Mouse (Mus musculus): ENCODE data around the gene C1qtnf6.

The C1qtnf6 gene

DNA sequence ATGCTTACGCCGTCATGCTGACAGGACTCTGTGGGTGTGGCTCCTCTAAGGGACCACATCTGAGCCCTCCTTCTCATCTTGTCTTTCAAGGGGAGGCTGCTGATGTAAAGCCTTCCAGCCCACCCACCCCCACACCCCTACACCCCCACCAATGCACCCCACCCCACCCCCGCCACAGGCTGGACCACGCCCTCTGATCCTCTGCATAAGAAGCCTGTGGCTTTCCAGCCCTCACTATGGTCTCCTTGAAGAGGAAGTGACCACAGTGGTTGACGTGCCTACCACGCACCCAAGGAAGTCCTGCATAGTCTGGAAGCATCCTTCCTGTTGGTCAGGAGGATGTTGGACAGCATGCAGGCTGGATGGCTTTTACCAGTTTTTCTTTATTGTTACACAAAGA, 15.5 kb downstream of the C1qtnf6 start:
- no peak for DNase-seq (ENCODE audit: low spot score in 2 of 2)

GRCm38 (mm10) chr15:78514393-78515146, 16.6 kb downstream of the C1qtnf6 start:
- DNase-seq (ENCODE audit: low spot score in 2 of 2) = peak; percentile 50 to 73

GRCm38 (mm10) chr15:78513019-78513418, 18.2 kb downstream of the C1qtnf6 start:
- DNase-seq (ENCODE audit: low spot score in 2 of 2) = no peak

DNA sequence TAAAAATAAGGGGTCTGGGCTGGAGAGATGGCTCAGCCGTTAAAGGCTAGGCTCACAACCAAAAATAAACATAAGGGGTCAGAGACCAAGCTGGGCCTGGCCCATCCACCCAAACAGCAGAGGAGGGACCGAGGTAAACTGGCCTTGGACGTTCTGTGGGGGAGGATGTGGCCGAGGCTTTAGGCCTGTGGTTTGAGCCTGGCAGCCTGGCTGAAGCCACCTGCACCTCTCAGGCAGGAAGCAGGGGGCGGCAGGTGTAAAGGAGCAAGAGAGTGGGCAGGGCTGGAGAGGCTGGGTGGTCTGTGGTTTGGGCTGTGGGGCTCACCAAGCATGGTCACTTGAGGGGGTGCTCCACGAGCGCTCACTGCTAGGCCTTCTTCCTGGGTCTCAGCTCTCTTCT, 19.3 kb downstream of the C1qtnf6 start:
- no peak for DNase-seq (ENCODE audit: low spot score in 2 of 2)

GRCm38 (mm10) chr15:78510736-78511135, 20.5 kb downstream of the C1qtnf6 start:
- no peak for DNase-seq (ENCODE audit: low spot score in 2 of 2)

- no peak for DNase-seq (ENCODE audit: low spot score in 2 of 2)
Observed at GRCm38 (mm10) chr15:78510121-78510576, 21.1 kb downstream of the C1qtnf6 start.

- no peak for DNase-seq (ENCODE audit: low spot score in 2 of 2)
Observed at GRCm38 (mm10) chr15:78509297-78509899, 21.8 kb downstream of the C1qtnf6 start.

DNA sequence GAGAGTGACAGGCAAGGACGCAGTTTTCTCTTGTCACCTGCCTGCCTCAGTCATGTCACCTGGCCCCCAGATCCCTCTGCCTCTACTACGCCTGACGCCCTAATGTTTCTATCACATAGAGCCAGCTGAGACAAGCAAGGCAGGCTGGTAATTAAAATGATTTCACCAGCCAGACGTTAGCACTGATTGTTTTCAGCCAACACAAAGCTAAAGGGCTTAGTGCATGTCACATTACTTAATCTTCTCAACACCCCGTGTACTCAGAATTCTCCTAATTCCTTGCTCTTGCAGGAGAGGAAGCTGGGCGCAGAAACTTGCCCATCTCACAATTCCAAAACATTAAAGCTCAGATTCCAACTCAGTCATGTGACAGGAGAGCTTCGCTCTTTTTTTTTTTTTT, 22.8 kb downstream of the C1qtnf6 start:
- DNase-seq (ENCODE audit: low spot score in 2 of 2) = no peak

GRCm38 (mm10) chr15:78505541-78505940, 25.7 kb downstream of the C1qtnf6 start:
- no peak for DNase-seq (ENCODE audit: low spot score in 2 of 2)

GRCm38 (mm10) chr15:78504816-78505215, 26.4 kb downstream of the C1qtnf6 start:
- DNase-seq (ENCODE audit: low spot score in 2 of 2) = no peak

- DNase-seq (ENCODE audit: low spot score in 2 of 2) = no peak
Observed at GRCm38 (mm10) chr15:78504013-78504412, 27.2 kb downstream of the C1qtnf6 start.

DNA sequence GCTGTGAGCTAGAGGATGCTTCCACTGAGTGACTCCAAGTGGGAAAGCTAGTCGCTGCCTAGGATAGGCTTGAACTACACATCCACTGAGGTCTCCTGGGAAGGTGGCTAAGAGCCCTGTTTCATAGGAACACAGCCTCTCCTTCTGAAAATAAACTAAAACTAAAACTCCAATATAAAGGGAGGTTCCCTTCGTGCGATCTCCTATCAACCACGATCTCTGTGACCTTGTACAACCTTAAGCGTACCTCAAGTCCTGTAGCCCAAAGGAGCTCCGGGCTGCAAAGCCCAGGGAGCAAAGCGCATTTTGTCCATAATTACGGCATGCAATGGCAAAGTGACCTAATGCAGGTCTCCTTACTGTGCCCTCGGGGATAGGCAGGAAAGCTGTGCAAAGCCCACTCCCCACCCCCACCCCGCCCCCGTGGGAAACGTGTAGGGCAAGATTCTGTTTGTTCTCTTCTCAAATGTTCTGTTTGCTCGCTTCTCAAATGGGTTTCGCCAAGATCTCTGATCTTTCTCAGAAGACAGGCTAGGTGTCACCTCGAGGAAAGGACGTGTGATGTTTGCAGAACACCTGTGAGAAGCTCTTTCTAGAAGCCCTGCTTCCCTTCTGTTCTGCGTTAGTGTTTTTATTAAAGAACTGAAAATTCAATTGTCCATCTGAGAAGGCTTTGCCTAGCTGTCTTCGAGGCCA, 28.6 kb downstream of the C1qtnf6 start:
- no peak for DNase-seq (ENCODE audit: low spot score in 2 of 2)

DNA sequence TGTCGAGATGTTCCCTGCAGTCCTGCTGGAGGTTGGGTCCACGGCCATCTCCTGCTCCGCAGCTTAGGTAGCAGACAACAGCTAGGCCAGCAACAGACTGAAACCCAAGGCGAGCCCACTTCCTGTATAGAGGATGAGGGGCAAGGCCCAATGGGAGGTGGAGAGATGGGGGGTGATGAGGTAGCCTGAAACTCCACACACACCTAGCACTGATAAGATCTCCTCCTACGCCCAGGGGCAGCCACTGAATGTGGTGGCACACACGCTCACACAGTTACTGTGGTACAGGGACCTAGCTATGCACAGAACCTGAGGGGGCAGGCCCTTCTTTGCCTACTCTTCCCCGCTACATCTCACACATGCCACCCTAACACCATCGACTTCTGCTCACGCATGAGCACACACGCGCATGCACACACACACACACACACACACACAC, 36.2 kb downstream of the C1qtnf6 start, which contains the start of gene Il2rb:
TSS of gene Il2rb (minus strand) at position 304 of the 439 bp plus-strand sequence.
- DNase-seq (ENCODE audit: low spot score in 2 of 2) = no peak

- DNase-seq (ENCODE audit: low spot score in 2 of 2) = no peak
Observed at GRCm38 (mm10) chr15:78493401-78494010, 37.7 kb downstream of the C1qtnf6 start.

GRCm38 (mm10) chr15:78491301-78491700, 39.9 kb downstream of the C1qtnf6 start:
- DNase-seq (ENCODE audit: low spot score in 2 of 2) = no peak

DNA sequence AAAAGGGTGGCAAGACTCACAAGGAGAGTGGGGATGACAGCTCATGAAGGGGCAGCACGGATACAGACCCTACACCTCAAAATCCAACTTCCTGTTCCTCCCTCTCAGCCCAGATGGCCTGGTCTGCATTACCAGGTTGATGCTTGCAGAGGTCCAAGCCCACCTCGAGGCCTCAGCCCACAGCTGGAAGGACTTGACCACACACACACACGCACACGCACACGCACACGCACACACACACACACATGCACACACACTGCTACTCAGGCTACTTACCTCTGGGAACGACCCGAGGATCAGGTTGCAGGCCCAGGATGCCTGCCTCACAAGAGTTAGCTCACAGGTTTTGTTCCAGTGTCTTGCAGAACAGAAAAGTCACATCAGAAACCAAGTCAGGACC, 41.3 kb downstream of the C1qtnf6 start:
- DNase-seq (ENCODE audit: low spot score in 2 of 2) = no peak

DNA sequence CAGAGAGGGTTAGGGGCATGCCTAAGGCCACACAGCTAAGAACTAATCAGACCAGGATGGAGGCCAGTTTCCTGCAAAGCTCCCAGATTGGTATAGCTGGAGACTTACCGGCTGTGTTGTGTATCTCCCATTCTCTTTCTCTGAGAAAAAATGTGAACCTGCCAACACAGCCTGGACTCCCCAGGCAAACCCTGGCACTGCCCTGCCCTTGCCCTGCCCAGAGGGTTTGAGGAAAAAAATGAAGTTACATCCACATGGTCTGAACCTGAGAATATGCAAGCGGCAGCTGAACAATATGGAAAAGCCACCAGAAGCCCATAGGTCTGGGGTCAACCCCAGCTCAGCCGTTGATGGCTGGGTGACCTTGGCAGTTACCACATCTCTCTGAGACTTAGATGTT, 42.0 kb downstream of the C1qtnf6 start:
- no peak for DNase-seq (ENCODE audit: low spot score in 2 of 2)

DNA sequence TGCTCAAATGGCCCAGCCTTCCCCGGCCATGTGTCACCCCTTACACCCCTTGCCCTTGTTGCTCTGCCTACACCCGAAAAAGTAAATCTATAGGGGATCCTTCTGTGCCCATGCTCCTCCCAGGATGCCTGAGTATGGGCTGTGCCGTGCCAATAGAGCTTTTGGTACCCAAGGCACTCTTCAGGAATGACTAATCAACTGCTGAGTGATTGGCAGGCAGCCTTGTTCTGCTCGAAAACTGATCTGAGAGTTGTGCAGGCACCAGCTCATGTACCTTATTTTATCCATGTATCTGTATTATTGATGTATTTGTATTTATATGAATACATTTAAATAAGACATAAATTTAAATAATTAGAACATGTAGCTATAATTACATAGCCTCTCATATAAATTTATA, 44.1 kb downstream of the C1qtnf6 start:
- DNase-seq (ENCODE audit: low spot score in 2 of 2) = no peak

- DNase-seq (ENCODE audit: low spot score in 2 of 2) = no peak
Observed at GRCm38 (mm10) chr15:78486564-78486963, 44.7 kb downstream of the C1qtnf6 start.

DNA sequence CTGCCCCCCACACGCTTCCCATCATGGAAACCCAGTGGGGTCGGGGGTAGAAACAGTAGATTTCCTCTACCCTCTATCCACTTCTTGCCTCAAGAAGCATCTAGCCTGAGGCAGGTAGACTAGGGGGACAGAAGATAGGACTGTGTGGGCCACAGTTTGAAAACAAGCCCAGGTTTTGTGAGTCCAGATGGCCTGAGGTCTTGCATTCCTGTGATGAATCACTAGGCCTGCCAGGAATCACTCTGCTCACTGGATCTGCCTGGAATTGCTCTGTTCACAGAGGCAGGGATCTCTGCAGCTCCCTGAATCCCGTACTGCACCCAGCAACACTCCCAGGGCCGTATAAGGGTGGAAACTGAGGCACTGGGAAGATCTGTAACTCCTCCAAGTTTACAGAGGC, 47.9 kb downstream of the C1qtnf6 start:
- DNase-seq (ENCODE audit: low spot score in 2 of 2) = no peak

GRCm38 (mm10) chr15:78482518-78482917, 48.7 kb downstream of the C1qtnf6 start:
- no peak for DNase-seq (ENCODE audit: low spot score in 2 of 2)

DNA sequence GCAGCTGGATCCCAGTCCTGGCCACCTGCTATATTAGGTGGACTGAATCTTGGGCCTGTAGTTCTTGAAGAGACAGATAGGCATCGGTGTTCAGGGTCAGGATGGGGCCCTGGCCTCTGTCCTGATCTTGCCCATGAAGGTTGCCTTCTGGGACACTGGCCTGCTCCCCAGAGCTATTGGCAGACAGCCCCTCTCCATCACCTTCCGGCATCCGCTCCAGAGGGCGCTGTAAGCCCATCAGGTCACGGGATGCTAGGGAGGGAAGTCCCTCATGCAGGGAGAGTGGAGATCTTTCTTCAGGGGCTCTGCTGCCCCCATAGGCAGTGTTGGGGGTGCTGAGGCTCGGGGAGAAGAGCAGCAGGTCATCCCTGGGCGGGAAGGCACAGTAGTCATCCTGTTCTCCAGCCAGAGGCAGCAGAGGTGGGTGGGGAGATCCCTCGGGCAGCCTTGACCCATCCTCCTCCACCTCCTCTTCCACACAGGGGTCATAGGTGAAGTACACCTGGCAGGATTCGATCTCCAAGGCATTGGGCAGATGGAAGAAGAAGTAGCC, 49.7 kb downstream of the C1qtnf6 start:
- DNase-seq (ENCODE audit: low spot score in 2 of 2) = no peak
